Mouse (Mus musculus) stomach, postnatal 0 days (tissue): Measurements from ENCODE around the gene Zfp609.

ENCODE experiments used
- CTCF ChIP-seq: IDR thresholded peaks from 2 replicates; pipeline ENCODE4 v1.5.1; 2016; ENCODE audit warnings: antibody characterized with exemption, low read depth, mild to moderate bottlenecking, moderate library complexity
- EP300 ChIP-seq: optimal IDR thresholded peaks from 2 replicates; pipeline ENCODE3; 2016; ENCODE audit warnings: antibody characterized with exemption

GRCm38 (mm10) chr9:65703926-65704595 is 123.3 kb downstream of the Zfp609 start:
- TF ChIP-seq CTCF (no peak), EP300 (no peak)
